Mouse (Mus musculus) cerebellum, adult 2 months (tissue): ENCODE measurements around the gene Dync1li2.

ENCODE experiments used
- CTCF ChIP-seq: fragments of 200-500 bp; IDR thresholded peaks from 2 replicates; pipeline ENCODE4 v1.5.1; 2011; ENCODE audit warnings: low read depth, mild to moderate bottlenecking, control low read depth, low read length, moderate library complexity, borderline replicate concordance; ENCODE audit not compliant: insufficient read depth
- POLR2A ChIP-seq: fragments of 200-500 bp; IDR thresholded peaks from 2 replicates; pipeline ENCODE4 v1.6.1; 2011; ENCODE audit warnings: low read length, control low read depth, borderline replicate concordance; ENCODE audit not compliant: insufficient read depth

GRCm38 (mm10) chr8:104441613-104442012, 1.2 kb downstream of the Dync1li2 start:
- TF ChIP-seq POLR2A (no peak), CTCF (no peak)
